Mouse (Mus musculus): ENCODE data around the gene Ncoa6.

Gene Ncoa6

DNA sequence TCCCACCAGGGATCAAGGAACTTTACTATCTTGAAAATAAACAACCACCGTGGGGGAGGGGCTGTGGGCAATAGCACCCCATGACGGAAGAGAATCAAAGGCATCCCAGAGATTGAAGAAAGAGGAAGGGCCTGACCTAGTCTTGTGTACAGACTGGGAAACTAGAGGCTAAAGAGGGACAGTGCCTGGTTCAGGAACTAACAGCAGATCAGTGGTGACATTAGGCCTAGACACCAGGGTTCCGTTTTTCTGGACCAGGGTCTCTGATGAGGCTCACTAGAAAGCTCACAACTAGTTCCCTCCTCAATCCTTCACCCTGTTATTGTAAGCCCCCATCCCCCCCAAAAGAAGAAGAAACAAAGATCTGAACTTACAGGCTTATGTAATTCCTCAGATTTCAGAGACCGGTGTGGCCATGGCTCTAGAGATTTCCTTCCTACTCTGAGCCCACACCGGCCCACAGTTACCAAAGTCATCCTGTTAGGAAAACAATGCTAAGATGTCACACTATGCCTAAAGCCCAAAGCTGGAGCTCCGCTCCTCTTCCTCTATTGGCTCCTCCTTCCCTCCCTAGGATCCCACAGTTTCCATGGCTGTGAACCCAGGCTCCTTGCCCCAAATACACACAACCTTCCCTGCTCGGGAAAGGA lies 105.9 kb downstream of the Ncoa6 start:
- DNase-seq (ENCODE audit: extremely low spot score) = no peak

DNA sequence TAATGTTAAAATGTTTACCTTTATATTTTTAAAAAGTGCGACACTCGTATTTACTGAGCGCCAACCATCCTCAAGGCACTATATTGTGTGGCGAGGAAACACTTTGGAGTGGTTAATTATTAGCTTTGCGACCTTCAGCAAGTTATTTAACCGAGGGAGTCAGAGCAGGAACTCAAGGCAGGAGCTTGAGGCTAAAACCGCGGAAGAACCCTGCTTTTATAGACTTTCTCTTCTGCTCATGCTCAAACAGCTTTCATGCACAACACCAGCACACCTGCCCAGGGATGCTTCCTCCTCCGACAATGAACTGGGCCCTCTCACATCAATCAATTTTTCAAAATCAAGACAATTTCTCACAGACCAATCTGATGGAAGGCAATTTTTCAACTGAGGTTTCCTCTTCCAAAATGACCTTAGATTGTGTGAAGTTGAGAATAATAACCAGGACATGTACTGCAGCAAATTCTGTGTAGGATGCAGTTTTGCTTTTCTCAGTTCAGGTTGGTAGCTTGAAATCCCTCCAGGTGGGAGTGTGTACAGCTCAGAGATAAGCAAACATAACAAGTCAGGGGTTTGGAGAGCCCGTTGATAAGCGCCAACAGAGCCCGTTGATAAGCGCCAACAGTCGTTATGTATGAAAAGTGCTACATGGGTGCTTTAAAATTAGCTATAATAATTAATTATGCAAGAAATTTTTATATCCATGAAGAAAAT lies 115.9 kb downstream of the Ncoa6 start:
- no peak for DNase-seq (ENCODE audit: extremely low spot score)

DNA sequence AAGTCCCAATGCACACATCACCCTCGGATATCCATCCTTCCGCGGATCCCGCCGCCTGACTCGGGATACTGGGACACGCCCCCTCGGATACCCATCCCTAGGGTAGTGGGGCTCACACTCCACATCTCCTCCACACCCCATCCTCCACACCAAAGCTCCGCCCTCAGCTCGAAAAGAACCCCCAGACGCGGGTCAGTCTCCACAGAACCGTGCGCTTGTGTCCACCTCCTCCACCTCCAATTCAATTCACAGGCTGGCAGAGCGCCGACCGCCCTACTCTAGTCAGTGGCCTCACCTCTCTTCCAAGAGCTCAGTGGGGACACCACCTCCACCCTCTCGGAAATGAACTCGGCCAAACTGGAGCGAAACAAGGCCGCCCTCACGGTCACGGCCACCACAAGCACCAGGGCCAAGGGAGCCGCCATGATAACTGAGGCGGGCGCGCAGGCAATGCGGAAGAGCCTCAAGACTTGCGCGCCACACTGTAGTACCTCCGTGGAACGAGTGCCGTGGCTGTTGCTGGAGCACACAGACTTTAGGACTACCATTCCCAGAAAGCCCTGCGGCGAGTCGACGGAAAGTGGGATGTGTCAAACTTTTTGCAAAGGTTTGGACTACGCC lies 116.6 kb downstream of the Ncoa6 start, which contains the start of gene Pigu:
Gene Pigu (minus strand): TSS at position 460 of the 621 bp plus-strand sequence.
- DNase-seq (ENCODE audit: extremely low spot score) = peak; percentile 91

DNA sequence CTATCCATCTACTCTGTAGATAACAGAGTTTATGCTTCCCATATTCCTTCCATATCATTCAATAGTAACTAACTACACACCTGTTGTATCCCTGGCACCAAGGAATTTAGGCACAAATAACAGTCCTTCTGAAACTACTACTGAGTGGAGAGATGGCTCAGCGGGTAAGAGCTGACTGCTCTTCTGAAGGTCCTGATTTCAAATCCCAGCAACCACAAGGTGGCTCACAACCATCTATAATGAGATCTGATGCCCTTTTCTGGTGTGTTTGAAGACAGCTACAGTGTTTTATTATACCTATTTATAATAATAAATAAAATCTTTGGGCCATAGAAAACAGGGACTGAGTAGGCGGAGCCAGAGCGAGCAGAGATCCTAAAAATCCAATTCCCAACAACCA lies 119.3 kb downstream of the Ncoa6 start:
- no peak for DNase-seq (ENCODE audit: extremely low spot score)

DNA sequence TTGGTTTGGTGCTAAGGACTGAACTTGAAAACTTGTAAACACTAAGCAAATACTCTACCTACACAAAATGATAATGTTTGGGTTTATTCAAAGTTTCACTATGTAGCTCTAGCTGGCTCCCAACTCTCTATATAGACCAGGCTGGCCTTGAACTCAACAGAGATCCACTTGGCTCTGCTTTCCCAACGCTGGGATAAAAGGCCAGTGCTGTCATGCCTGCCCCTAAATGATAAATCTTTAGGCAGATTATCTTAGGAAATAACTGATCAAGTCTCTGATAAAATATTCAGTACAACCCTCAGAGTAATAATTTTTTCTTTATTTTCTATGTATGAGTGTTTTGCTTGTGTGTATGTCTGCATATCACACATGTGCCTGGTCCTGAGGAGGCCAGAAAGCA lies 127.0 kb downstream of the Ncoa6 start:
- no peak for DNase-seq (ENCODE audit: extremely low spot score)
